Mouse (Mus musculus) embryonic facial prominence, embryonic 12.5 days (tissue): Measurements from ENCODE around the gene Dzip1. TPM values are rescaled to one million over a fixed set of nuclear protein-coding genes. Genes with fewer than 3 reads are reported as not detected.

Experiments used
- ATAC-seq: fragments of 200-750 bp; cut with Nextera tagmentation; 2 replicates; pipeline ENCODE4 v1.8.0; 2017; ENCODE audit not compliant: insufficient number of reproducible peaks, insufficient read depth, low FRiP score, low TSS enrichment
- H3K27ac ChIP-seq: fragments of 300-500 bp; sonication (generic); 2 replicates; pipeline ENCODE4 v1.5.1; 2016; ENCODE audit warnings: mild to moderate bottlenecking
- H3K27me3 ChIP-seq: fragments of 300-500 bp; sonication (generic); 2 replicates; pipeline ENCODE4 v1.6.1; 2016; ENCODE audit warnings: mild to moderate bottlenecking, moderate library complexity
- H3K36me3 ChIP-seq: fragments of 300-500 bp; sonication (generic); 2 replicates; pipeline ENCODE4 v1.6.1; 2016; ENCODE audit warnings: mild to moderate bottlenecking
- H3K4me1 ChIP-seq: fragments of 300-500 bp; sonication (generic); 2 replicates; pipeline ENCODE4 v1.6.1; 2016
- H3K4me2 ChIP-seq: fragments of 300-500 bp; sonication (generic); replicated peaks from 2 replicates; pipeline ENCODE4 v1.6.1; 2016; ENCODE audit warnings: mild to moderate bottlenecking, moderate library complexity
- H3K4me3 ChIP-seq: fragments of 300-500 bp; sonication (generic); 2 replicates; pipeline ENCODE4 v1.5.1; 2016; ENCODE audit warnings: mild to moderate bottlenecking
- H3K9ac ChIP-seq: fragments of 300-500 bp; sonication (generic); 2 replicates; pipeline ENCODE4 v1.6.1; 2016; ENCODE audit warnings: mild to moderate bottlenecking, moderate library complexity
- H3K9me3 ChIP-seq: fragments of 300-500 bp; sonication (generic); 2 replicates; pipeline ENCODE4 v1.6.1; 2016; ENCODE audit warnings: mild to moderate bottlenecking, moderate library complexity
- WGBS: fragments of 180-500 bp; shearing (Covaris S2); methylation state at CpG from one replicate; pipeline ENCODE4 v1.1.7; 2016; 5-methylcytosine and 5-hydroxymethylcytosine counted together
- polyA plus RNA-seq: library from polyadenylated mRNA; unstranded; fragments of >200 nt; fragmentation: Nextera tagmentation; extraction: Ambion mirVana; gene quantifications from 2 replicates; pipeline ENCODE4 v1.2.1, GENCODE M21; 2016

Gene Dzip1
- polyA plus RNA-seq, 1 experiment from 2014 or later, result 43.0 TPM

DNA sequence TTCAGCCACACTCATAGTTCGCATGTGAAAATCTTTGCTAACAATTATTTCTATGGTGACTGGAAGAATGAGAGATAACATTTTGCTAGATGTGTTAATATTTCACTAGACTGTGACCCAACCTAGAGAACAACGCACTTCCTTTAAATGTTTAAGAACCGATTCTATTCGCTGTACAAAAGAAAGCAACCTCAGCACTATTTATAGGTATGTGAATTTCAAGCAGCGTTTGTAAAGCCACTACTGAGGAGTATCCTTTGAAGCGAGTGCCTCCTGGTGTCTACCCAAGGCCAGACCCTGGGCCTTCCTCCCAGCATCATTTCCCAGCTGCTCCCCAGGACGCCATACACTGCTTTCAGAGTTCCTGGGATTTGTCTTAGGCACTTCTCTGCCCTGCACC lies 4.6 kb downstream of the Dzip1 start:
- H3K9ac ChIP-seq, result no peak overlapping the region
- peaks cover 30% of the 10 kb centered on the region for H3K4me1 ChIP-seq
- no peaks in the 10 kb centered on the region for H3K9me3 ChIP-seq
- peaks cover 14% of the 10 kb centered on the region for H3K36me3 ChIP-seq
- no peak overlapping the region for H3K4me3 ChIP-seq
- 0 out of 2 replicates have a peak, but pooled peaks cover 5% of the 10 kb centered on the region for H3K27me3 ChIP-seq
- no peak overlapping the region for H3K4me2 ChIP-seq
- H3K27ac ChIP-seq, result no peak overlapping the region
- WGBS, result 64% methylated on average over 7 of the region's 7 CpGs
- no peak for ATAC-seq

- H3K27ac ChIP-seq, result no peak overlapping the region
- ATAC-seq, result no peak
- H3K36me3 ChIP-seq, result peaks cover 27% of the 10 kb centered on the region
- no peak overlapping the region for H3K4me3 ChIP-seq
- H3K27me3 ChIP-seq, result 0 out of 2 replicates have a peak, but pooled peaks cover 5% of the 10 kb centered on the region
- 72% methylated on average over 8 of the region's 8 CpGs for WGBS
- no peak overlapping the region for H3K4me2 ChIP-seq
- no peaks in the 10 kb centered on the region for H3K9me3 ChIP-seq
- no peak overlapping the region for H3K9ac ChIP-seq
- peaks cover 28% of the 10 kb centered on the region for H3K4me1 ChIP-seq
Measured at GRCm38 (mm10) chr14:118919025-118919424, 6.2 kb downstream of the Dzip1 start.

- no peak for ATAC-seq
- H3K9ac ChIP-seq, result no peak overlapping the region
- WGBS, result 42% methylated on average over 5 of the region's 5 CpGs
- H3K27me3 ChIP-seq, result no peaks in the 10 kb centered on the region
- peaks cover 12% of the 10 kb centered on the region for H3K4me1 ChIP-seq
- H3K27ac ChIP-seq, result no peak overlapping the region
- H3K4me3 ChIP-seq, result no peak overlapping the region
- H3K9me3 ChIP-seq, result no peaks in the 10 kb centered on the region
- no peak overlapping the region for H3K4me2 ChIP-seq
- peaks cover 52% of the 10 kb centered on the region for H3K36me3 ChIP-seq
Measured at GRCm38 (mm10) chr14:118913651-118914050, 11.6 kb downstream of the Dzip1 start.

GRCm38 (mm10) chr14:118911521-118911920 lies 13.7 kb downstream of the Dzip1 start:
- Histone ChIP-seq H3K4me2 (no peak overlapping the region), H3K27ac (no peak overlapping the region), H3K4me1 (peaks cover 12% of the 10 kb centered on the region), H3K9me3 (no peaks in the 10 kb centered on the region), H3K9ac (no peak overlapping the region), H3K4me3 (no peak overlapping the region), H3K36me3 (peaks cover 61% of the 10 kb centered on the region), H3K27me3 (no peaks in the 10 kb centered on the region)
- 90% methylated on average over 6 of the region's 6 CpGs for WGBS
- ATAC-seq, result no peak

- Histone ChIP-seq H3K9me3 (no peaks in the 10 kb centered on the region), H3K36me3 (peaks cover 63% of the 10 kb centered on the region), H3K27me3 (no peaks in the 10 kb centered on the region), H3K4me2 (no peak overlapping the region), H3K9ac (no peak overlapping the region), H3K4me1 (peaks cover 12% of the 10 kb centered on the region), H3K4me3 (no peak overlapping the region), H3K27ac (no peak overlapping the region)
- WGBS, result 61% methylated on average over 29 of the region's 29 CpGs
- ATAC-seq, result no peak
Measured at GRCm38 (mm10) chr14:118910332-118911222, 14.7 kb downstream of the Dzip1 start.

- Histone ChIP-seq H3K9me3 (no peaks in the 10 kb centered on the region), H3K9ac (no peak overlapping the region), H3K27me3 (no peaks in the 10 kb centered on the region), H3K4me3 (no peak overlapping the region), H3K27ac (no peak overlapping the region), H3K4me1 (peaks cover 12% of the 10 kb centered on the region), H3K36me3 (peaks cover 64% of the 10 kb centered on the region), H3K4me2 (no peak overlapping the region)
- no peak for ATAC-seq
- 62% methylated on average over 8 of the region's 8 CpGs for WGBS
Measured at GRCm38 (mm10) chr14:118909872-118910271, 15.4 kb downstream of the Dzip1 start.

DNA sequence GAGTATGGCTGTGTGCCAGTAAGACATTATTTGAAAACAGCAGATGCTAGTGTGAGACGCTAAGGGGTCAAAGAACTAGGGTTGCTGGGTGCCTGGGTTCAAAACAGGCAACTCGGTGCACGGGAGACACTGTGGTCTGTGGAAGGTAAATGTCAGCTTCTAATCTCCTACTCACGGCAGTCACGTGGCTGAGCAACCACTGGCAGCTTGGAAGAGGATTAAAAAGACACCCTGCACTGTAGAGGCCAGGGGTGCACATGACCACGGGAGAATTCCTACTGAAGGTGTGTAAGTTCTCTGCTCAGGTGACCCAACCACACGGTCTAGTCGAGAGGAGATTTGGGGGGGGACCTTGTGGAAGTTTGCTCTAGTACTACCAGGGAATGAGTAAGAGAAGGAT lies 17.7 kb downstream of the Dzip1 start:
- 84% methylated on average over 8 of the region's 8 CpGs for WGBS
- no peak for ATAC-seq
- H3K36me3 ChIP-seq, result peaks cover 74% of the 10 kb centered on the region

GRCm38 (mm10) chr14:118903867-118904562 lies 21.2 kb downstream of the Dzip1 start:
- no peak overlapping the region for H3K27ac ChIP-seq
- H3K9ac ChIP-seq, result no peak overlapping the region
- no peak overlapping the region for H3K4me3 ChIP-seq
- H3K4me1 ChIP-seq, result no peaks in the 10 kb centered on the region
- ATAC-seq, result no peak
- H3K9me3 ChIP-seq, result no peaks in the 10 kb centered on the region
- H3K36me3 ChIP-seq, result peaks cover 83% of the 10 kb centered on the region
- H3K27me3 ChIP-seq, result no peaks in the 10 kb centered on the region
- no peak overlapping the region for H3K4me2 ChIP-seq
- WGBS, result 63% methylated on average over 6 of the region's 6 CpGs

More for the DNA sequence above, 17.7 kb downstream of the Dzip1 start:
- Histone ChIP-seq H3K27ac (no peak overlapping the region), H3K9ac (no peak overlapping the region), H3K4me3 (no peak overlapping the region), H3K27me3 (no peaks in the 10 kb centered on the region), H3K4me1 (no peaks in the 10 kb centered on the region), H3K4me2 (no peak overlapping the region), H3K9me3 (no peaks in the 10 kb centered on the region)

GRCm38 (mm10) chr14:118903397-118903796 lies 21.9 kb downstream of the Dzip1 start:
- ATAC-seq, result no peak
- Histone ChIP-seq H3K27ac (no peak overlapping the region), H3K4me1 (no peaks in the 10 kb centered on the region), H3K27me3 (no peaks in the 10 kb centered on the region), H3K9me3 (no peaks in the 10 kb centered on the region), H3K4me3 (no peak overlapping the region), H3K9ac (no peak overlapping the region), H3K36me3 (peaks cover 83% of the 10 kb centered on the region), H3K4me2 (no peak overlapping the region)
- 89% methylated on average over 3 of the region's 3 CpGs for WGBS

GRCm38 (mm10) chr14:118900911-118901310 lies 24.3 kb downstream of the Dzip1 start:
- peaks cover 80% of the 10 kb centered on the region for H3K36me3 ChIP-seq
- H3K4me2 ChIP-seq, result no peak overlapping the region
- H3K4me1 ChIP-seq, result no peaks in the 10 kb centered on the region
- no peak overlapping the region for H3K4me3 ChIP-seq
- WGBS, result 98% methylated on average over 1 of the region's 1 CpGs
- H3K9ac ChIP-seq, result no peak overlapping the region
- no peak for ATAC-seq
- H3K9me3 ChIP-seq, result no peaks in the 10 kb centered on the region
- H3K27me3 ChIP-seq, result no peaks in the 10 kb centered on the region
- H3K27ac ChIP-seq, result no peak overlapping the region

DNA sequence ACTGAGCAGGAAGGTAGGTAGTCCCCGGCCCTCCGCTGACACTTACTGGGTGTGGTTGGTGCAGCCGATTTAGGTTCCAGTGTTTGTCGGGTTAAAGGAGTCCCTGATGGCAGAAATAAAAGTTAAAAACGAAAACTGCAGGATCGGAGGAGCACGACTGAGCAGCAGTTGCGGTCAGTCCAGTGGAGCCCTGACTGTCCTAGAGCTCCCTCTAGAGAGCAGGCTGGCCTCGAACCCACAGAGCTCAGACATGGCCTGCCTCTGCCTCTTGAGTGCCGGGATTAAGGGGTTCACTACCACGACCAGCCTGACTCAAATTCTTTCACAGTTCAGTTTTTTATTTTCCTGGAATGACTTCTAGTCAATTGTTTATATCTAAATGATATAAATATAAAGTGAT lies 25.3 kb downstream of the Dzip1 start:
- Histone ChIP-seq H3K27ac (no peak overlapping the region), H3K9ac (no peak overlapping the region), H3K27me3 (no peaks in the 10 kb centered on the region), H3K4me3 (no peak overlapping the region), H3K9me3 (no peaks in the 10 kb centered on the region), H3K4me1 (no peaks in the 10 kb centered on the region), H3K4me2 (no peak overlapping the region), H3K36me3 (peaks cover 84% of the 10 kb centered on the region)
- 81% methylated on average over 11 of the region's 11 CpGs for WGBS
- ATAC-seq, result no peak

DNA sequence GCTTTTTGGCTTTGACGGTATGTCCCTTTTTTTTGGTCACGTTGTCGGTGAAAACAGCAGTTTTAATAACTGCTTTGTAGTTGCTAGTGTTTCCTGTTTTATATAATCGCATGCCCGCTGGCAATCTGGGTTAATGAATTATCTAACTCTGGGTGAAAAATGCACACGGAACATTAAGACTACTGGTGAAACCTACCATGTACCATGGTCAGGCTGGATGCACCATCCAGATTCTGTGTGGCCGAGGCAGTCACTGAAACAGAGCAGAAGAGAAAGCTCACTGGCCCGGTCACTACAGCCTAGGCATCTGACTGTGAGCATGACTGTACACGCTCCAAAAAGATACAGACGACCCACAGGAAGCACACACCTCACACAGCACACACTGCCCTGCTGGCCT lies 29.6 kb downstream of the Dzip1 start:
- Histone ChIP-seq H3K4me2 (no peak overlapping the region), H3K9me3 (no peaks in the 10 kb centered on the region), H3K4me3 (no peak overlapping the region), H3K4me1 (no peaks in the 10 kb centered on the region), H3K36me3 (peaks cover 80% of the 10 kb centered on the region), H3K27me3 (no peaks in the 10 kb centered on the region), H3K9ac (no peak overlapping the region), H3K27ac (no peak overlapping the region)
- no peak for ATAC-seq
- WGBS, result 93% methylated on average over 10 of the region's 10 CpGs
